Mouse (Mus musculus) forebrain, embryonic 15.5 days (tissue): Measurements from ENCODE around the gene Fam126a. TPM values are rescaled to one million over a fixed set of nuclear protein-coding genes. Genes with fewer than 3 reads are reported as not detected.
"Not testable (repeated sequence)": the region's sequence is repeated elsewhere in the genome, so short reads cannot be mapped to it uniquely, and the experiment has no call there.

Experiments used
- ATAC-seq: fragments of 200-750 bp; cut with Nextera tagmentation; replicated peaks from 2 replicates; pipeline ENCODE4 v1.8.0; 2017; ENCODE audit warnings: mild to moderate bottlenecking, moderate TSS enrichment, moderate library complexity
- H3K27ac ChIP-seq: fragments of 300-500 bp; sonication (generic); replicated peaks from 2 replicates; pipeline ENCODE4 v1.5.1; 2015; ENCODE audit warnings: mild to moderate bottlenecking, inconsistent platforms
- H3K27me3 ChIP-seq: fragments of 300-500 bp; sonication (generic); 2 replicates; pipeline ENCODE4 v1.6.1; 2015; ENCODE audit warnings: inconsistent platforms
- H3K36me3 ChIP-seq: fragments of 300-500 bp; sonication (generic); 2 replicates; pipeline ENCODE4 v1.6.1; 2015; ENCODE audit warnings: mild to moderate bottlenecking, inconsistent platforms
- H3K4me1 ChIP-seq: fragments of 300-500 bp; sonication (generic); 2 replicates; pipeline ENCODE4 v1.6.1; 2015; ENCODE audit warnings: inconsistent platforms
- H3K4me2 ChIP-seq: fragments of 300-500 bp; sonication (generic); replicated peaks from 2 replicates; pipeline ENCODE4 v1.6.1; 2015; ENCODE audit warnings: mild to moderate bottlenecking, inconsistent platforms
- H3K4me3 ChIP-seq: fragments of 300-500 bp; sonication (generic); 2 replicates; pipeline ENCODE4 v1.5.1; 2015; ENCODE audit warnings: mild to moderate bottlenecking, inconsistent platforms
- H3K9ac ChIP-seq: fragments of 300-500 bp; sonication (generic); replicated peaks from 2 replicates; pipeline ENCODE4 v1.6.1; 2015; ENCODE audit warnings: mild to moderate bottlenecking, inconsistent platforms
- H3K9me3 ChIP-seq: fragments of 300-500 bp; sonication (generic); 2 replicates; pipeline ENCODE4 v1.6.1; 2016; ENCODE audit warnings: inconsistent platforms
- WGBS: fragments of 180-500 bp; shearing (Covaris S2); methylation state at CpG from one replicate; pipeline ENCODE4 v1.1.7; 2015; ENCODE audit warnings: mixed read lengths; 5-methylcytosine and 5-hydroxymethylcytosine counted together
- polyA plus RNA-seq: library from polyadenylated mRNA; unstranded; fragments of >200 nt; fragmentation: Nextera tagmentation; extraction: Ambion mirVana; gene quantifications from 2 replicates; pipeline ENCODE4 v1.2.1, GENCODE M21; 2015

The Fam126a gene
- polyA plus RNA-seq, 1 experiment from 2014 or later: 52.3 TPM

DNA sequence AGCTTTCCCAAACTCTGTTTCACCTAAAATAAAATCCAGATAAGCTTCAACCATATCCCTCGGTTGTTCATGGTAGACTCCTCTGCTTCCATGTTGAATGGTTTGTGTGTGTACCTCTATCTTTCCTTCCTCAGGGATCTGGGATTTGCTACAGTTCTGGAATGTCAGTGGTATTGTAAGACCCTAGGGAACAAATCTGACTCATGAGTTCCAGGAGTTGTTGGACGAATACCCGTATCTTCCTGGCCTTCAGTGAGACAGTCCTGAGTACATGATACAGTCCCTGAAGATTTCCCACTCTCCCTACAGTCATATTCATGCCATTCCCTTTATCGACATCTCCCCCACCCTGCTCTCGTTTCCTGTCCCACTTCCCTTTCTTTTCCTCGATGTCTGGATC, 157.9 kb downstream of the Fam126a start:
- H3K27me3 ChIP-seq: no peaks in the 10 kb centered on the region
- no peak overlapping the region for H3K27ac ChIP-seq
- no peaks in the 10 kb centered on the region for H3K4me1 ChIP-seq
- WGBS: 86% methylated on average over 6 of the region's 6 CpGs
- no peak overlapping the region for H3K4me3 ChIP-seq
- no peak for ATAC-seq
- H3K9me3 ChIP-seq: no peaks in the 10 kb centered on the region
- no peak overlapping the region for H3K9ac ChIP-seq
- no peaks in the 10 kb centered on the region for H3K36me3 ChIP-seq
- no peak overlapping the region for H3K4me2 ChIP-seq

DNA sequence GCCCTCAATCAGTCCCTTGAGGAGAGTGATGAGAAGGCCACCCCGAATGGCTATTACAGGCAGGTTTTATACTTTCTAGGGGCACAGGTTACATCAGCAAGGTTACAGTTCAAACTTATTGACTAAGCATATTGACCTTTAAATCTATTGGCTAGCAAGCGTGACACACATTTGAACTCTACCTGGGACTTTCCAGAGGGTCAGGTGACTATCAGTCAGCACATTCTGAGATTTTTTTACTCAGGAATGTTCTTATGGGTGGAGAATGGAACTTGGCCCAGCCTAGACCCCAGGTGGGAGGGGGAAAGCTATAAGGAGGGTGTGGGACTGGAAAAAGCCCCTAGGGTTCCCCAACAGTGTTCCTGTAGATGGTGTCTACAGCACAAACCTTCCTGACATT, 159.2 kb downstream of the Fam126a start:
- not testable (repeated sequence) for H3K9ac ChIP-seq, H3K27me3 ChIP-seq, H3K27ac ChIP-seq, H3K4me1 ChIP-seq, ATAC-seq, H3K9me3 ChIP-seq, H3K4me3 ChIP-seq, H3K4me2 ChIP-seq, H3K36me3 ChIP-seq
- 92% methylated on average over 2 of the region's 2 CpGs for WGBS

GRCm38 (mm10) chr5:23865941-23866340, 164.5 kb downstream of the Fam126a start:
- no peak for ATAC-seq
- Histone ChIP-seq H3K9me3 (no peaks in the 10 kb centered on the region), H3K4me3 (no peak overlapping the region), H3K4me1 (no peaks in the 10 kb centered on the region), H3K36me3 (no peaks in the 10 kb centered on the region), H3K27me3 (no peaks in the 10 kb centered on the region), H3K27ac (no peak overlapping the region), H3K9ac (no peak overlapping the region), H3K4me2 (no peak overlapping the region)
- 79% methylated on average over 5 of the region's 5 CpGs for WGBS

Other genes with a start within 250 kb of the Fam126a start
- gene Pus7, start 247.0 kb downstream of the Fam126a start, polyA plus RNA-seq: 19.3 and 20.5 TPM in 2 replicates
- gene Rint1, start 243.0 kb downstream of the Fam126a start, polyA plus RNA-seq: 28.4 and 30.4 TPM in 2 replicates
- 101 and 111 TPM in 2 replicates for gene Tomm7, start 186.5 kb downstream of the Fam126a start, polyA plus RNA-seq
- gene Klhl7, start 69.9 kb upstream of the Fam126a start, polyA plus RNA-seq: 196 and 205 TPM in 2 replicates
- 15.4 and 16.0 TPM in 2 replicates for gene Nupl2, start 134.3 kb upstream of the Fam126a start, polyA plus RNA-seq